Mouse (Mus musculus) heart, adult 2 months (tissue): ENCODE data around the gene Evi2.

ENCODE experiments used
- CTCF ChIP-seq: fragments of 200-600 bp; IDR thresholded peaks from 2 replicates; pipeline ENCODE4 v1.8.1; 2022; ENCODE audit warnings: antibody characterized with exemption, mild to moderate bottlenecking, moderate library complexity
- POLR2A ChIP-seq: fragments of 200-500 bp; IDR thresholded peaks from 2 replicates; pipeline ENCODE4 v1.6.1; 2011; ENCODE audit warnings: mild to moderate bottlenecking, low read depth, low read length, control low read depth; ENCODE audit not compliant: insufficient read depth

GRCm38 (mm10) chr11:79560536-79560935 is 30.1 kb upstream of the Evi2 start:
- no peak for TF ChIP-seq POLR2A
- TF ChIP-seq CTCF = no peak
